Mouse (Mus musculus): ENCODE results near the gene Itgb4. TPM values are rescaled to one million over a fixed set of nuclear protein-coding genes. Genes with fewer than 3 reads are reported as not detected.
A peak's percentile ranks its signal among the peaks of the same experiment; 100 is the strongest.

Gene Itgb4
- polyA plus RNA-seq, 1 experiment, result 28.6 TPM

DNA sequence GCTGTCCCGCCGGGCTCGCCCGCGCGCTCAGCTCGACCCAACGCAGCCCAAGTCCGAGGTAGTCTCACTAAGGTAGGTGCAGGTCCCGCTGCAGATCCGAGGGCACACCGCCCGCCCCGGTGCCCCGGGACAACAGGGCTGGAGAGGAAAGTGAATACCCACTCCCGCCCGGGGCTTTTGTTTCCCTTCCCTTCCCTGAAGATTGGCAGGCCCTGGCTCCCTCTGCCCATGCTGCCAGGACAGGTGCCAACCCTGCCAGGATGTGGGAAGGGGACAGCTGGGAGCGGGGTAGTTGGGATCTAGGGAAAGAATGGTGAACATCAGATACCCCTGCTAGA is 543 bp downstream of the Itgb4 start:
- no peak for DNase-seq
- WGBS, result 2% methylated on average over 18 of the region's 18 CpGs
- no peak overlapping the region for H3K27ac ChIP-seq (ENCODE audit: insufficient read depth, low read length)
- TF ChIP-seq CTCF (IDR thresholded peaks at IDR 0.05; ENCODE audit: borderline replicate concordance, insufficient read depth, low read depth, low read length) (no peak), POLR2A (IDR thresholded peaks at IDR 0.05; ENCODE audit: borderline replicate concordance, insufficient read depth, low read length) (no peak)
- H3K27me3 ChIP-seq (ENCODE audit: control insufficient read depth, insufficient read depth, low read length), result 0 out of 2 replicates have a peak, but pooled peaks cover 2% of the 10 kb centered on the region
- H3K4me1 ChIP-seq (ENCODE audit: control insufficient read depth, insufficient read depth, low read length), result no peaks in the 10 kb centered on the region
- H3K4me3 ChIP-seq (replicated peaks; ENCODE audit: insufficient read depth, low read depth, low read length), result no peak overlapping the region

DNA sequence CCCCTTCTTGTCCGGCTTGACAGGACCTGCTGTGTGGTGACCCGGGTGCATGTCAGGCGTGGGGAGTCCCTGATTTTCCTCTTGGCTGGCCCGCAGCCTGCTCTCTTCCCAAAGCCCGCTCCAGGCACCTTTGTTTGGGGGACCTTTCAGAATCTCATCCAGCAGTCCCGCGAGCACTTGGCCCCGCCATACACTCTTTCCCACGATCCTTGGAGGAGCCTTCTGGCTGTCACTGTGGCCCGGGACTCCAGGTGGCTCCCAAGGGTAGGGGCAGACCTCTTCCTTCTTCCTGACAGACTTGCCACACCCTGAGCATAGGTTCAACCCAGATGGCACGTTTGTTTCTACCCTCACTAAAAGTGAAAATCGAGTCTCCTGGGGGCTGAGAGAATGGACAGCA is 1.0 kb downstream of the Itgb4 start:
- 0 out of 2 replicates have a peak, but pooled peaks cover 2% of the 10 kb centered on the region for H3K27me3 ChIP-seq (ENCODE audit: control insufficient read depth, insufficient read depth, low read length)
- TF ChIP-seq CTCF (IDR thresholded peaks at IDR 0.05; ENCODE audit: borderline replicate concordance, insufficient read depth, low read depth, low read length) (no peak), POLR2A (IDR thresholded peaks at IDR 0.05; ENCODE audit: borderline replicate concordance, insufficient read depth, low read length) (no peak)
- H3K4me3 ChIP-seq (replicated peaks; ENCODE audit: insufficient read depth, low read depth, low read length), result no peak overlapping the region
- 27% methylated on average over 12 of the region's 12 CpGs for WGBS
- no peak for DNase-seq
- no peaks in the 10 kb centered on the region for H3K4me1 ChIP-seq (ENCODE audit: control insufficient read depth, insufficient read depth, low read length)
- H3K27ac ChIP-seq (ENCODE audit: insufficient read depth, low read length), result no peak overlapping the region

DNA sequence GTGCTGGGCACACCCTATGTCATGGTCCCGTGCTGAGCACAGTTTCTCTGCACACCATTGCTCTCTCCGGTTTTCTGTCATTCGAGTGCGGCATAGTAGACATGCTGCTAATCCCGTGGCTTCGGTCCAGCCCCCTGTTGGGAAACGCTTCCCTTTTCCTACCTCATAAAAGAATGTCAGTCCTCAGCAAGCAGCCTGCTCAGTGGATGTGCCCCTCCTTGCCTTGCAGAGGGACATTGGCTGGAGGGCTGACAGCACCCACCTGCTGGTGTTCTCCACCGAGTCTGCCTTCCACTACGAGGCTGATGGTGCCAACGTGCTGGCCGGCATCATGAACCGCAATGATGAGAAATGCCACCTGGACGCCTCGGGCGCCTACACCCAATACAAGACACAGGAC is 8.0 kb downstream of the Itgb4 start:
- Histone ChIP-seq H3K27ac (ENCODE audit: insufficient read depth, low read length) (no peak overlapping the region), H3K27me3 (ENCODE audit: control insufficient read depth, insufficient read depth, low read length) (no peaks in the 10 kb centered on the region), H3K4me1 (ENCODE audit: control insufficient read depth, insufficient read depth, low read length) (peaks cover 21% of the 10 kb centered on the region), H3K4me3 (replicated peaks; ENCODE audit: insufficient read depth, low read depth, low read length) (no peak overlapping the region)
- TF ChIP-seq CTCF (IDR thresholded peaks at IDR 0.05; ENCODE audit: borderline replicate concordance, insufficient read depth, low read depth, low read length) (no peak), POLR2A (IDR thresholded peaks at IDR 0.05; ENCODE audit: borderline replicate concordance, insufficient read depth, low read length) (no peak)
- WGBS, result 17% methylated on average over 15 of the region's 15 CpGs
- peak; percentile 56 to 61 for DNase-seq

DNA sequence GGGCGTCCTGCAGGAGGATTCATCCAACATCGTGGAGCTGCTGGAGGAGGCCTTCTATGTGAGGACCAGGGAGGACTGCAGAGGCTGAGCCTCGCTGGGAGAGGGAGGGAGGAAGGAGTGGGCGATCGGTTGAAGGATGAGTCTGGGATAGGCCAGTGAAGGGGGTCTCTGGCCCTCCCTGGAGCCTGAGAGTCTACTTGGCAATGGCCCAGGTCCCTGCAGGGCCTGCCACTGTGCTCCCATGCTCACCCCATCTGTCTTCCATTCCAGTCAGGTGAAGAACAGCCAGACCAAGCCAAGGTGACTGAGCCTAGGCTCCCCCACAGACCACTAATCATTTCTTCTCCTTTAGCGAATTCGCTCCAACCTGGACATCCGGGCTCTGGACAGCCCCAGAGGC is 8.8 kb downstream of the Itgb4 start:
- TF ChIP-seq CTCF (IDR thresholded peaks at IDR 0.05; ENCODE audit: borderline replicate concordance, insufficient read depth, low read depth, low read length) (no peak), POLR2A (IDR thresholded peaks at IDR 0.05; ENCODE audit: borderline replicate concordance, insufficient read depth, low read length) (no peak)
- WGBS, result 39% methylated on average over 8 of the region's 8 CpGs
- H3K4me1 ChIP-seq (ENCODE audit: control insufficient read depth, insufficient read depth, low read length), result peaks cover 21% of the 10 kb centered on the region
- H3K4me3 ChIP-seq (replicated peaks; ENCODE audit: insufficient read depth, low read depth, low read length), result no peak overlapping the region
- H3K27me3 ChIP-seq (ENCODE audit: control insufficient read depth, insufficient read depth, low read length), result no peaks in the 10 kb centered on the region
- peak in 1 of 2 experiments; percentile 42 for DNase-seq
- no peak overlapping the region for H3K27ac ChIP-seq (ENCODE audit: insufficient read depth, low read length)

DNA sequence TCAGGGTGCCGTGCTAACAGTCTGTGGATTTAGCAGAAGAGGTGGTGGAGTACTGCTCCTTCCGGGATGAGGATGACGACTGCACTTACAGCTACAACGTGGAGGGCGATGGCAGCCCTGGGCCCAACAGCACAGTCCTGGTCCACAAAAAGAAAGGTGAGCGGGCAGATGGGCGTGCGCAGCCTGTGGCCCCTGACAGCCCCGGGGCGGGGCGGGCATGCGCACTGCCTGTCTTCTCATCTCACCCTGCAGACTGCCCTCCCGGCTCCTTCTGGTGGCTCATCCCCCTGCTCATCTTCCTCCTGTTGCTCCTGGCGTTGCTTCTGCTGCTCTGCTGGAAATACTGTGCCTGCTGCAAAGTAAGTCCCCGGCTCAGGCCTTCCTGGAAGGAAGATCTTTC is 15.2 kb downstream of the Itgb4 start:
- Histone ChIP-seq H3K4me3 (replicated peaks; ENCODE audit: insufficient read depth, low read depth, low read length) (no peak overlapping the region), H3K4me1 (ENCODE audit: control insufficient read depth, insufficient read depth, low read length) (no peaks in the 10 kb centered on the region), H3K27me3 (ENCODE audit: control insufficient read depth, insufficient read depth, low read length) (no peaks in the 10 kb centered on the region), H3K27ac (ENCODE audit: insufficient read depth, low read length) (no peak overlapping the region)
- TF ChIP-seq POLR2A (IDR thresholded peaks at IDR 0.05; ENCODE audit: borderline replicate concordance, insufficient read depth, low read length), result no peak
- TF ChIP-seq CTCF (IDR thresholded peaks at IDR 0.05; ENCODE audit: borderline replicate concordance, insufficient read depth, low read depth, low read length), result no peak
- no peak for DNase-seq
- WGBS, result 50% methylated on average over 15 of the region's 15 CpGs

DNA sequence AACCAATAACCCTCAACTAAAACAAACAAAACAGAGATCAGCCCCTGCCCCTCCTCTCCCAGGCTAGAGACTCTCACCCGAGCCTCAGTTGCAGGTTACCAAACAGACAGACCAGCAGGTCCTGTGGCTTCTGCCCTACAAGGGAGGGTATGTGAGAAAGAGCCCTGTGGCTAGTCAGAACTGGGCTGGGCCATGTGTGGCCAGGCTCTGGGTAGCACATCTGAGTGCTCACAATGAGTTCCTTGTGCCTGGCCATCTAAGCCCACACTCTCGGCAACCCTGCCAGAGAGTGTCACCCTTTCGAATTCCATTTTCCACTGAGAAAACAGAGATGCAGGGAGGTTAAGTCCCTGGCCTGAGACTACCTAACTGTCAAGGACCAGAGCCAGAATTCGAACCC is 17.6 kb downstream of the Itgb4 start:
- WGBS, result 62% methylated on average over 4 of the region's 4 CpGs
- DNase-seq, result no peak

DNA sequence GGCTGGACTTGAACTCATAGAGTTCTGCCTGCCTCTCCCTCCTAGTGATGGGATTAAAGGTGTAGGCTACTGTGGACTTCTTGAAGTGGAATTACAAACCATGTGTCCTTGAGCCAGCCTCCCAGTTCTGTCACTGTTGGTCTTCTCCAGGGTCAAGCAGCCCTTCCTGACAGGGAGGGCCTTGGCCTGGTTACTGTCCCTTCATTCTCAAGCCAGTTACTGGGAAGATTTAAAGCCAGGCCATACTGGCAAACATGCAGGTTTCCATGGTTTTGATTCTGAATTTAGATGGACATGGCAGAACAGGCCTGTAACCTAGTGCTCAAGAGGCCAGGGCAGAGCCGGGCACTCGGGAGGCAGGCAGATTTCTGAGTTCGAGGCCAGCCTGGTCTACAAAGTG is 20.7 kb downstream of the Itgb4 start:
- Histone ChIP-seq H3K4me1 (ENCODE audit: control insufficient read depth, insufficient read depth, low read length) (peaks cover 10% of the 10 kb centered on the region; the same call in 1 of the 2 replicates), H3K27ac (ENCODE audit: insufficient read depth, low read length) (no peak overlapping the region), H3K27me3 (ENCODE audit: control insufficient read depth, insufficient read depth, low read length) (no peaks in the 10 kb centered on the region), H3K4me3 (replicated peaks; ENCODE audit: insufficient read depth, low read depth, low read length) (no peak overlapping the region)
- TF ChIP-seq POLR2A (IDR thresholded peaks at IDR 0.05; ENCODE audit: borderline replicate concordance, insufficient read depth, low read length), result no peak
- TF ChIP-seq CTCF (IDR thresholded peaks at IDR 0.05; ENCODE audit: borderline replicate concordance, insufficient read depth, low read depth, low read length), result no peak
- no peak for DNase-seq
- 79% methylated on average over 3 of the region's 3 CpGs for WGBS

More for the DNA sequence above, 17.6 kb downstream of the Itgb4 start:
- Histone ChIP-seq H3K4me1 (ENCODE audit: control insufficient read depth, insufficient read depth, low read length) (no peaks in the 10 kb centered on the region), H3K27ac (ENCODE audit: insufficient read depth, low read length) (no peak overlapping the region), H3K27me3 (ENCODE audit: control insufficient read depth, insufficient read depth, low read length) (no peaks in the 10 kb centered on the region), H3K4me3 (replicated peaks; ENCODE audit: insufficient read depth, low read depth, low read length) (no peak overlapping the region)
- TF ChIP-seq CTCF (IDR thresholded peaks at IDR 0.05; ENCODE audit: borderline replicate concordance, insufficient read depth, low read depth, low read length) (no peak), POLR2A (IDR thresholded peaks at IDR 0.05; ENCODE audit: borderline replicate concordance, insufficient read depth, low read length) (no peak)

DNA sequence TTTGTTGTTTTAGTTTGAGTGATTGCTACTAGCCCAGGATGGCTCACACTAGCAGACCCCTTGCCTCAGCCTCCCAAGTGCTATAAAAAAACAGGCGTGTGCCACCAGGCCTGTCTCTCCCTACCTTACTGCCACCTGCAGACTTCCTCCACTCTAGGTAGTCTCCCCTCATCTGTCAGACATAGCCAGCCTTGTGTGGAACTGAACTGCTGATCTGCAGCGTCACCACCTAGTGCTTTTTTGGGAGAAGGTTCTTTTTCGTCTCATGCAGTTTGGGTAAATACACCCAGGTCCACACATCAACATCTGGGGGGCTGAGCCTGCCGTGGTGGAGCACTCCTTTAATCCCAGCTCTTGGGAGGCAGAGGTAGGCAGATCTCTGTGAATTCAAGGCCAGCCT is 22.5 kb downstream of the Itgb4 start:
- DNase-seq, result peak in 1 of 2 experiments; percentile 0
- Histone ChIP-seq H3K27ac (ENCODE audit: insufficient read depth, low read length) (no peak overlapping the region), H3K4me3 (replicated peaks; ENCODE audit: insufficient read depth, low read depth, low read length) (no peak overlapping the region), H3K27me3 (ENCODE audit: control insufficient read depth, insufficient read depth, low read length) (no peaks in the 10 kb centered on the region), H3K4me1 (ENCODE audit: control insufficient read depth, insufficient read depth, low read length) (peaks cover 10% of the 10 kb centered on the region; the same call in 1 of the 2 replicates)
- no peak for TF ChIP-seq CTCF (IDR thresholded peaks at IDR 0.05; ENCODE audit: borderline replicate concordance, insufficient read depth, low read depth, low read length)
- TF ChIP-seq POLR2A (IDR thresholded peaks at IDR 0.05; ENCODE audit: borderline replicate concordance, insufficient read depth, low read length), result no peak
- 85% methylated on average over 4 of the region's 4 CpGs for WGBS

Measured in cerebellum, adult 2 months (tissue).